Mouse (Mus musculus) thymus, adult 2 months (tissue): ENCODE measurements around the gene Vdr. TPM values are rescaled to one million over a fixed set of nuclear protein-coding genes. Genes with fewer than 3 reads are reported as not detected.

Experiments
- DNase-seq: peaks from one replicate; pipeline ENCODE4 v3.0.0; 2021
- H3K27ac ChIP-seq: fragments of 200-500 bp; 2 replicates; pipeline ENCODE4 v1.5.1; 2012; ENCODE audit warnings: low read length, control low read depth; ENCODE audit not compliant: control insufficient read depth, insufficient read depth
- H3K27me3 ChIP-seq: fragments of 200-500 bp; 2 replicates; pipeline ENCODE4 v1.6.1; 2012; ENCODE audit warnings: mild to moderate bottlenecking, low read length, moderate library complexity, mixed read lengths; ENCODE audit not compliant: control insufficient read depth, insufficient read depth
- H3K36me3 ChIP-seq: fragments of 200-500 bp; 2 replicates; pipeline ENCODE4 v1.6.1; 2012; ENCODE audit warnings: mild to moderate bottlenecking, low read length, moderate library complexity; ENCODE audit not compliant: control insufficient read depth, insufficient read depth
- H3K4me1 ChIP-seq: fragments of 200-500 bp; replicated peaks from 2 replicates; pipeline ENCODE4 v1.6.1; 2012; ENCODE audit warnings: low read length; ENCODE audit not compliant: control insufficient read depth, insufficient read depth
- H3K4me3 ChIP-seq: fragments of 200-500 bp; 2 replicates; pipeline ENCODE4 v1.5.1; 2012; ENCODE audit warnings: mild to moderate bottlenecking, low read length, control low read depth, moderate library complexity; ENCODE audit not compliant: control insufficient read depth, insufficient read depth
- CTCF ChIP-seq: fragments of 200-500 bp; IDR thresholded peaks from 2 replicates; pipeline ENCODE4 v1.5.1; 2012; ENCODE audit warnings: mild to moderate bottlenecking, control low read depth, low read length, moderate library complexity, borderline replicate concordance; ENCODE audit not compliant: control insufficient read depth, poor library complexity, insufficient read depth; ENCODE audit errors: extremely low read depth
- POLR2A ChIP-seq: fragments of 200-500 bp; IDR thresholded peaks from 2 replicates; pipeline ENCODE4 v1.6.1; 2012; ENCODE audit warnings: mild to moderate bottlenecking, low read length, control low read depth, moderate library complexity; ENCODE audit not compliant: control insufficient read depth, poor library complexity, insufficient read depth; ENCODE audit errors: extremely low read depth
- WGBS: fragments of 180-500 bp; shearing (Covaris S2); methylation state at CpG from one replicate; pipeline ENCODE4 v1.1.7; 2018; 5-methylcytosine and 5-hydroxymethylcytosine counted together
- polyA plus RNA-seq: library from polyadenylated mRNA; depleted of rRNA; stranded (reverse); fragments of >200 nt; gene quantifications from 2 replicates; pipeline ENCODE4 v1.2.3, GENCODE M21; 2012; rRNA removed

Gene Vdr
- 5.3 and 6.2 TPM in 2 replicates for polyA plus RNA-seq

DNA sequence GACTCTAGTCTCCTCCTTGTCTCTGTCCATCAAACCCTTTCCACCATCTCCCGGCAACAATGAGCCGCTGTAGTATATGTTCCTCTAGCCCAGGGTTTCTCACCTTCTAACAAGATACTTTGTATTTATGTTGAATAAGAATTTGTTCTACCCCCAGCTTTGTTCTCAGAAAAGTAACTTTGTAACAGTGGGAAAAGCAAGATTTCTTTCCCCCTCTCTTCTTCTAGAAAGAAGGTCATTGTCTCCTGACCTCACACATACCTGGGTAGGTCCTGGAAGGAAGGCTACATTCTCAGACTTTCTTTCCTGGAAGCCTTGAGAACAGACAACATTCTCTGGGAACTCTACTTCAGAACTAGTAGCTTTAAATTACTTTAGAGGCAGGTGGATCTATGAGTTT is at the start of gene Vdr:
TSS of gene Vdr (minus strand) at position 101 of the 400 bp plus-strand sequence.
- 100% methylated on average over 2 of the region's 2 CpGs for WGBS
- H3K4me3 ChIP-seq, result no peak within 1 kb of the TSS
- H3K27me3 ChIP-seq, result no peaks in the 10 kb centered on the region; the same call in 1 of the 2 replicates
- H3K4me1 ChIP-seq, result peaks cover 18% of the 10 kb centered on the region
- H3K36me3 ChIP-seq, result no peaks in the 10 kb centered on the region
- TF ChIP-seq POLR2A, result no peak
- DNase-seq, result no peak
- no peak within 1 kb of the TSS for H3K27ac ChIP-seq

DNA sequence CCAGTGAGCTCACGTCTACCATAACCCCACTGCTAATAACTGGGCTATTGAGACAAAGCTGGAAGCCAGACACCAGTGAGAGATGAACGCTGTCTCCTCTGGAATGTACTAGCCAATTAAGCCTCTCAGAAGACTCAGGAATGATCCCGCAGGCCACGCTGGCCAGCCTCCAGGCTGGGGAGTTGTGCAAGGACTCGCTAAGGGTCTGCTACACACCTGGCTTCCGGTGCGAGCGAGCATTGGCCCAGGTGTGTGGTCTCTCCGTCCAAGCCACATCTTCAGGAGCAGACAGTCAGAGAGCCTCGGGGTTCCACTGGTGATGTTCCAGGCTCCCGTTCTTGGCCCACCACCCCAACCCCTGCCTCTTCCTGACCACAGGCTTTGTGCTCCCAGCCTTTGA is 46.0 kb upstream of the Vdr start:
- Histone ChIP-seq H3K4me1 (peaks cover 7% of the 10 kb centered on the region; the same call in 1 of the 2 replicates), H3K4me3 (no peak overlapping the region), H3K27me3 (no peaks in the 10 kb centered on the region), H3K27ac (no peak overlapping the region), H3K36me3 (no peaks in the 10 kb centered on the region)
- no peak for DNase-seq
- 83% methylated on average over 11 of the region's 11 CpGs for WGBS
- TF ChIP-seq CTCF (no peak), POLR2A (no peak)

DNA sequence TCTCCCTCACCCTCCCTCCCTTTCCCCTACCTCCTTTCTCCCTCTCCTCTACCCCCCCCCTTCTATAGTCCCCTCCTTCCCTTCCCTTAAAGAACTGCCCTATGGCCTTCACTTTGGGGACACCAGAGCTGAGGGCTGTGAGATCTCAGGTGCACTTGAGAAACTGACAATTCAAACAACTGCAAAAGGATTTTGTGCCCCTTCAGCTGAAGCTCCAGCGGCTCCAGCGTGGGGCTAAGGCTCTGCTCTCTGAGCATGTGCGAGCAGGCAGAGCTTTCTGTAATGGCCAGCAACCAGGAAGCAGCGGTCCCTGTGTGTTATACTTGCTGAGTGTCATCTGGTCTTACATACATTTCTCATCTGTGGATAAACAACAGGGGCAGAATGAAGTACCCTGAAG is 45.3 kb upstream of the Vdr start:
- Histone ChIP-seq H3K27ac (no peak overlapping the region), H3K27me3 (no peaks in the 10 kb centered on the region), H3K4me1 (peaks cover 7% of the 10 kb centered on the region; the same call in 1 of the 2 replicates), H3K36me3 (no peaks in the 10 kb centered on the region), H3K4me3 (no peak overlapping the region)
- DNase-seq, result no peak
- 73% methylated on average over 4 of the region's 4 CpGs for WGBS
- no peak for TF ChIP-seq POLR2A
- TF ChIP-seq CTCF, result no peak

DNA sequence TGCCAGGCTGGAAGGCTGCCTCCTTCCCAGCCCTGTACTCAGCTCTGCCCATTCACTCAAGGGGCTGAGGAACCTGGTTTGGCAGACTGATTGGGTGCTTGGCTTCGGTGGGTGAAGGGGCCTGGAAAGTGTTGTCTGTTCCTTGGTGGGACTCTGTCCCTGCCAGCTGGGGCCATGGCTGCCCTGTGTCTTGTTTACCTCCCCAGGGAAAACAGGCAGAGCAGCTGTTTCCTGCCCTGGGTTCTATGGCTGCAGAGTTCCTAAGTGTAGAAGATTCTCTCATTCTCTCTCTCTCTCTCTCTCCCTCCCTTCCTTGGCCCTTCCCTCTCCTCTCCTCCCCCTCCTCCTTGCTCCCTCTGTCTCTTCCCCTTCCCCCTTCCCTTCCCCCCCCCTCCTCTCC is 44.9 kb upstream of the Vdr start:
- H3K36me3 ChIP-seq, result no peaks in the 10 kb centered on the region
- H3K4me3 ChIP-seq, result no peak overlapping the region
- TF ChIP-seq POLR2A (no peak), CTCF (no peak)
- no peak for DNase-seq
- H3K27ac ChIP-seq, result no peak overlapping the region
- 52% methylated on average over 1 of the region's 1 CpGs for WGBS
- peaks cover 7% of the 10 kb centered on the region; the same call in 1 of the 2 replicates for H3K4me1 ChIP-seq
- H3K27me3 ChIP-seq, result no peaks in the 10 kb centered on the region

DNA sequence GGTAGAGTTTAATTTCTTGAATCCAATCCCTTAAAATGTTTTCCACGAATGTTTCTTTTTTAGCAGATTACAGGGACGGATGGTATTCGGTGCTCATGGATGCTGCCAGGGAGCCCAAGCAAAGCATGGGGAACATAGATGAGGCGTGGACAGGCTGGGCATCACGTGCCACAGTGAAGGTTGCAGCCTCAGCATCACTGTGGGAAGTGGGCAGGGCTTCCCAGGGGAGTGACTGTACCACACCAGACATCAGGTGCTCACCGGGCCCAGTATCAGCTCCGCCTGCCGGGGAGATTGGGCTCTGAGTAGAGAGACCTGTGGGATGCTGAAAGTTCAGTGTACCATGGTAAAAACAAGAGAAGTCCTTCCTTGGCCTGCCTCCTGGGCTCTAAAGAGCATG is 44.2 kb upstream of the Vdr start:
- Histone ChIP-seq H3K27ac (no peak overlapping the region), H3K27me3 (no peaks in the 10 kb centered on the region), H3K4me3 (no peak overlapping the region), H3K4me1 (peaks cover 7% of the 10 kb centered on the region; the same call in 1 of the 2 replicates), H3K36me3 (no peaks in the 10 kb centered on the region)
- WGBS, result 85% methylated on average over 8 of the region's 8 CpGs
- no peak for DNase-seq
- TF ChIP-seq CTCF (no peak), POLR2A (no peak)

DNA sequence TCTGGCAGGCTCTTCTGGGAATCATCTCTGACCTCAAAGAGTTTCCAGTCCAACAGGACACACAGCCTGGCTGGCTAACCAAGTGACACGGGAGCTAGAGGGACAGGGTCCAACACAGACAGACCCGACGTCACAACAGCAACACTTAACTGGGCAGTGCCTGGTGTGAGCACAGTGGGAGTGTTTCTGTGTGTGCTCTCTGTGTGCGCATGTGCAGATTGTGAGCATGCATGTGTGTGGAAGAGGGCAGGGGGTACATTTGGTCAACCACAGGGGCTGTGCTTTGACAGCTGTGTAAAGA is 42.4 kb upstream of the Vdr start:
- no peak overlapping the region for H3K4me3 ChIP-seq
- H3K27ac ChIP-seq, result no peak overlapping the region
- TF ChIP-seq CTCF (no peak), POLR2A (no peak)
- peaks cover 7% of the 10 kb centered on the region; the same call in 1 of the 2 replicates for H3K4me1 ChIP-seq
- no peaks in the 10 kb centered on the region for H3K36me3 ChIP-seq
- DNase-seq, result no peak
- 66% methylated on average over 4 of the region's 4 CpGs for WGBS
- H3K27me3 ChIP-seq, result no peaks in the 10 kb centered on the region

DNA sequence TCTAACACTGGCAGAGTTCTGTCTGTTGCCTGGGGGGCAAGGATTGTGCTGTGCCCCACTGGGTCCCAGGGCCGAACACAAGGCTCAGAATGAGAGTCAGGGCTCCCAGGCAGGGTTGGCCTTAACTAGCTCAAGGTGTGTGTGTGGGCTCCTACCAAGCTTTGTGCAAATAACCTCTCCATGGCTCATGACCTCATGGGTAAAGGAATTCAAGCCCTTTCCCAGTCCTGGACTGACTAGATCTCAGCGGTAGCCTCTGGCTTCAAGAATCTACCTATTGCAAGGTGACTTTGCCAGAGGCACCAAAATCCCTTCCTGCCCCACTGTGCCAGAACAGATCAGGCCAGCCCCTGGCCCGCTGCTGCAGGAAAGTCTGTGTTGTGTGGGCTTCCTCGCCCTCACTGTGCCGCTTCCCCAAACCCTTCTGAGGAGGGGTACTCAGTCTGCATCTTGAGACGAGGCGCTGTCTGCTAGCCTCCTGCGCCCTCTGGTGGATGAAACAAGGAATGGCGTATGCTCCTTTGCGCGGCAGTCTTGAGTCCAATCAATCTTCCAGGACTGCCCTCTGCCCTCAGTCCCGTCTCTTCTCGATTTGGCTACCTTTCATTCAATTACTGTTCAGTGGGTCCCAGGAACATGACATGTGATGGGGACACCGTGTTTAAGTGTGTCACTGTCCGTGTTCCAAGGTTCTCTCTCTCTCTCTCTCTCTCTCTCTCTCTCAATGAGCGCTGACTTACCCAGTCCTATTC is 41.9 kb upstream of the Vdr start:
- DNase-seq, result peak; percentile 68
- no peak overlapping the region for H3K27ac ChIP-seq
- TF ChIP-seq CTCF, result peak; percentile 93
- TF ChIP-seq POLR2A, result no peak
- H3K4me1 ChIP-seq, result peaks cover 7% of the 10 kb centered on the region; the same call in 1 of the 2 replicates
- no peak overlapping the region for H3K4me3 ChIP-seq
- no peaks in the 10 kb centered on the region for H3K36me3 ChIP-seq
- 19% methylated on average over 16 of the region's 16 CpGs for WGBS
- no peaks in the 10 kb centered on the region for H3K27me3 ChIP-seq
